Mouse (Mus musculus) ES-E14 (cell line): ENCODE measurements at regions not wholly inside any gene's neighbourhood (a gene's known extent, or its start where the extent isn't known, plus 50 kb on each side); places are given as distances from the start of the nearest gene placed in this dataset.

Experiments
- DNase-seq: peaks from one replicate; pipeline ENCODE4 v3.0.0-alpha.2; 2013; ENCODE audit warnings: low read depth, low spot score
- H3K27ac ChIP-seq: 2 replicates; pipeline ENCODE4 v1.5.1; 2012; ENCODE audit warnings: low read depth, mild to moderate bottlenecking, low read length, moderate library complexity, mixed read lengths; ENCODE audit not compliant: poor library complexity, insufficient read depth, severe bottlenecking
- H3K36me3 ChIP-seq: 2 replicates; pipeline ENCODE4 v1.6.1; 2012; ENCODE audit warnings: mild to moderate bottlenecking, low read length, moderate library complexity, mixed read lengths; ENCODE audit not compliant: control insufficient read depth, poor library complexity, insufficient read depth, severe bottlenecking
- H3K4me1 ChIP-seq, 2 experiments: fragments of 150-350 bp in 1 of 2; sonication (generic) in 1 of 2; 2 replicates each; pipeline ENCODE4 v1.6.1; 2012; ENCODE audit warnings: low read length in 2 of 2, mild to moderate bottlenecking in 1 of 2, mixed read lengths in 1 of 2; ENCODE audit not compliant: control insufficient read depth in 2 of 2, insufficient read depth in 2 of 2, poor library complexity in 1 of 2
- H3K4me3 ChIP-seq, 2 experiments: fragments of 150-350 bp in 1 of 2; sonication (generic) in 1 of 2; 2 replicates each; pipeline ENCODE4 v1.5.1; 2012; ENCODE audit warnings: low read length in 2 of 2, low read depth in 1 of 2, mild to moderate bottlenecking in 1 of 2, mixed read lengths in 1 of 2; ENCODE audit not compliant: insufficient read depth in 1 of 2, poor library complexity in 1 of 2, severe bottlenecking in 1 of 2
- H3K9ac ChIP-seq: 2 replicates; pipeline ENCODE4 v1.6.1; 2012; ENCODE audit warnings: low read depth, mild to moderate bottlenecking, low read length, mixed read lengths; ENCODE audit not compliant: poor library complexity, insufficient read depth, severe bottlenecking
- H3K9me3 ChIP-seq: fragments of 150-350 bp; sonication (generic); 2 replicates; pipeline ENCODE4 v1.6.1; 2012; ENCODE audit warnings: low read depth, mild to moderate bottlenecking, low read length; ENCODE audit not compliant: control insufficient read depth, insufficient read depth
- CHD2 ChIP-seq: IDR thresholded peaks from 2 replicates; pipeline ENCODE4 v1.6.1; 2014; ENCODE audit warnings: mild to moderate bottlenecking, low read depth, low read length, inconsistent platforms
- HCFC1 ChIP-seq: IDR thresholded peaks from 2 replicates; pipeline ENCODE4 v1.6.1; 2012; ENCODE audit warnings: low read length, inconsistent platforms, borderline replicate concordance; ENCODE audit not compliant: insufficient read depth
- MAFK ChIP-seq: IDR thresholded peaks from 2 replicates; pipeline ENCODE4 v1.6.1; 2014; ENCODE audit warnings: mild to moderate bottlenecking, low read depth, low read length, inconsistent platforms; ENCODE audit not compliant: insufficient read depth
- ZC3H11A ChIP-seq: IDR thresholded peaks from 2 replicates; pipeline ENCODE4 v1.6.1; 2012; ENCODE audit warnings: low read depth, mild to moderate bottlenecking, inconsistent platforms, low read length, borderline replicate concordance
- ZNF384 ChIP-seq: IDR thresholded peaks from 2 replicates; pipeline ENCODE4 v1.6.1; 2012; ENCODE audit warnings: low read depth, low read length, inconsistent platforms
- in situ Hi-C, 2 experiments: fragments of 600-800 bp; cut with MboI; formaldehyde crosslinking; loops; one replicate each; pipeline ENCODE4 v1.15.1; 2025; ENCODE audit warnings: low sequenced_read_pairs in 2 of 2, inconsistent platforms in 1 of 2; ENCODE audit not compliant: unreplicated experiment in 2 of 2

- Histone ChIP-seq H3K9me3 (no peaks in the 10 kb centered on the region), H3K9ac (no peak overlapping the region), H3K36me3 (no peaks in the 10 kb centered on the region), H3K27ac (no peak overlapping the region), H3K4me1 (no peaks in the 10 kb centered on the region), H3K4me3 (no peak overlapping the region)
- in situ Hi-C loops: no loop called here
- no peak for DNase-seq
- TF ChIP-seq MAFK (no peak), ZC3H11A (no peak), CHD2 (no peak), ZNF384 (no peak)
Measured at GRCm38 (mm10) chr4:54282934-54283333, 457.1 kb downstream of the Tmem38b start.

GRCm38 (mm10) chr4:54313804-54314203 is 488.0 kb downstream of the Tmem38b start:
- no peak overlapping the region for H3K27ac ChIP-seq
- no peak overlapping the region for H3K9ac ChIP-seq
- DNase-seq: no peak
- in situ Hi-C loops: no loop called here
- no peaks in the 10 kb centered on the region for H3K9me3 ChIP-seq
- no peaks in the 10 kb centered on the region for H3K36me3 ChIP-seq
- H3K4me1 ChIP-seq: no peaks in the 10 kb centered on the region
- TF ChIP-seq MAFK (no peak), HCFC1 (no peak), CHD2 (no peak), ZC3H11A (no peak), ZNF384 (no peak)
- H3K4me3 ChIP-seq: no peak overlapping the region

GRCm38 (mm10) chr4:54324851-54325250 is 499.0 kb downstream of the Tmem38b start:
- Histone ChIP-seq H3K9me3 (no peaks in the 10 kb centered on the region), H3K4me3 (no peak overlapping the region), H3K36me3 (no peaks in the 10 kb centered on the region), H3K9ac (no peak overlapping the region), H3K27ac (no peak overlapping the region), H3K4me1 (no peaks in the 10 kb centered on the region)
- no peak for DNase-seq
- in situ Hi-C loops: no loop called here
- TF ChIP-seq HCFC1 (no peak), ZC3H11A (no peak)

GRCm38 (mm10) chr4:54328273-54328672 is 502.4 kb downstream of the Tmem38b start:
- no peak for TF ChIP-seq CHD2
- no peak for TF ChIP-seq MAFK
- no peak for TF ChIP-seq ZC3H11A
- TF ChIP-seq HCFC1: no peak
- TF ChIP-seq ZNF384: no peak
- Histone ChIP-seq H3K9me3 (no peaks in the 10 kb centered on the region), H3K4me1 (no peaks in the 10 kb centered on the region), H3K36me3 (no peaks in the 10 kb centered on the region), H3K4me3 (no peak overlapping the region), H3K9ac (no peak overlapping the region), H3K27ac (no peak overlapping the region)
- in situ Hi-C loops: no loop called here
- DNase-seq: no peak

GRCm38 (mm10) chr4:54328711-54329427 is 503.0 kb downstream of the Tmem38b start:
- no peak overlapping the region for H3K27ac ChIP-seq

More at GRCm38 (mm10) chr4:54328711-54329427, 503.0 kb downstream of the Tmem38b start:
- no peaks in the 10 kb centered on the region for H3K9me3 ChIP-seq
- H3K4me3 ChIP-seq: no peak overlapping the region
- no peak for DNase-seq
- H3K36me3 ChIP-seq: no peaks in the 10 kb centered on the region
- TF ChIP-seq MAFK (no peak), ZC3H11A (no peak), CHD2 (no peak), ZNF384 (no peak)
- in situ Hi-C loops: no loop called here
- no peaks in the 10 kb centered on the region for H3K4me1 ChIP-seq
- H3K9ac ChIP-seq: no peak overlapping the region
